Mouse (Mus musculus) lung, postnatal 0 days (tissue): ENCODE measurements at regions not wholly inside any gene's neighbourhood (a gene's known extent, or its start where the extent isn't known, plus 50 kb on each side); places are given as distances from the start of the nearest gene placed in this dataset.

Experiments
- ATAC-seq: fragments of 200-750 bp; cut with Nextera tagmentation; 2 replicates; pipeline ENCODE4 v1.8.0; 2017; ENCODE audit warnings: moderate library complexity
- DNase-seq: peaks from one replicate; pipeline ENCODE4 v3.0.0-alpha.2; 2016; ENCODE audit warnings: low spot score
- H3K27ac ChIP-seq: fragments of 300-500 bp; sonication (generic); 2 replicates; pipeline ENCODE4 v1.5.1; 2014; ENCODE audit warnings: antibody characterized with exemption, mild to moderate bottlenecking, low read length, mixed read lengths
- H3K27me3 ChIP-seq: fragments of 300-500 bp; sonication (generic); replicated peaks from 2 replicates; pipeline ENCODE4 v1.6.1; 2014; ENCODE audit warnings: low read length, mixed read lengths; ENCODE audit not compliant: insufficient read depth
- H3K36me3 ChIP-seq: fragments of 300-500 bp; sonication (generic); 2 replicates; pipeline ENCODE4 v1.6.1; 2014; ENCODE audit warnings: low read length, mixed read lengths; ENCODE audit not compliant: insufficient read depth
- H3K4me1 ChIP-seq: fragments of 300-500 bp; sonication (generic); 2 replicates; pipeline ENCODE4 v1.6.1; 2014; ENCODE audit warnings: antibody characterized with exemption, low read depth, low read length, mixed read lengths; ENCODE audit not compliant: insufficient read depth
- H3K4me2 ChIP-seq: fragments of 300-500 bp; sonication (generic); replicated peaks from 2 replicates; pipeline ENCODE4 v1.6.1; 2014; ENCODE audit warnings: low read depth, mild to moderate bottlenecking, low read length, moderate library complexity, mixed read lengths
- H3K4me3 ChIP-seq: fragments of 300-500 bp; sonication (generic); 2 replicates; pipeline ENCODE4 v1.5.1; 2014; ENCODE audit warnings: low read depth, low read length
- H3K9ac ChIP-seq: fragments of 300-500 bp; sonication (generic); replicated peaks from 2 replicates; pipeline ENCODE4 v1.6.1; 2014; ENCODE audit warnings: low read depth, mild to moderate bottlenecking
- H3K9me3 ChIP-seq: fragments of 300-500 bp; sonication (generic); 2 replicates; pipeline ENCODE4 v1.6.1; 2016; ENCODE audit warnings: low read length, mixed read lengths
- CTCF ChIP-seq: IDR thresholded peaks from 2 replicates; pipeline ENCODE4 v1.5.1; 2016; ENCODE audit warnings: antibody characterized with exemption, mild to moderate bottlenecking
- EP300 ChIP-seq: IDR thresholded peaks from 2 replicates; pipeline ENCODE4 v1.6.1; 2016; ENCODE audit warnings: antibody characterized with exemption, mild to moderate bottlenecking, control low read depth
- WGBS: fragments of 180-500 bp; shearing (Covaris S2); extraction: QIAGEN DNeasy Blood & Tissue Kit; methylation state at CpG from one replicate; pipeline ENCODE4 v1.1.7; 2014; 5-methylcytosine and 5-hydroxymethylcytosine counted together

- no peak overlapping the region for H3K27ac ChIP-seq
- H3K27me3 ChIP-seq = no peaks in the 10 kb centered on the region
- no peak overlapping the region for H3K4me3 ChIP-seq
- H3K9ac ChIP-seq = no peak overlapping the region
- no peaks in the 10 kb centered on the region for H3K9me3 ChIP-seq
- no peaks in the 10 kb centered on the region for H3K36me3 ChIP-seq
- ATAC-seq (no peak), DNase-seq (no peak)
- TF ChIP-seq EP300 (no peak), CTCF (no peak)
- H3K4me2 ChIP-seq = no peak overlapping the region
- H3K4me1 ChIP-seq = no peaks in the 10 kb centered on the region
- 75% methylated on average over 2 of the region's 2 CpGs for WGBS
These were observed 210.9 kb downstream of the Psat1 start for GRCm38 (mm10) chr19:15736200-15736599.

- no peak overlapping the region for H3K9ac ChIP-seq
- no peak for DNase-seq
- no peaks in the 10 kb centered on the region for H3K27me3 ChIP-seq
- no peaks in the 10 kb centered on the region for H3K4me1 ChIP-seq
- TF ChIP-seq EP300 = no peak
- TF ChIP-seq CTCF = no peak
- ATAC-seq = no peak
- H3K4me3 ChIP-seq = no peak overlapping the region
- no peak overlapping the region for H3K4me2 ChIP-seq
- H3K9me3 ChIP-seq = no peaks in the 10 kb centered on the region
- H3K36me3 ChIP-seq = no peaks in the 10 kb centered on the region
- no peak overlapping the region for H3K27ac ChIP-seq
- 72% methylated on average over 13 of the region's 13 CpGs for WGBS
These were observed 220.2 kb downstream of the Psat1 start for GRCm38 (mm10) chr19:15726785-15727406.

- H3K27ac ChIP-seq = no peak overlapping the region
- no peak overlapping the region for H3K4me3 ChIP-seq
- TF ChIP-seq CTCF (no peak), EP300 (no peak)
- no peak overlapping the region for H3K4me2 ChIP-seq
- ATAC-seq (no peak), DNase-seq (no peak)
- H3K4me1 ChIP-seq = no peaks in the 10 kb centered on the region
- 69% methylated on average over 3 of the region's 3 CpGs for WGBS
- no peaks in the 10 kb centered on the region for H3K9me3 ChIP-seq
- no peaks in the 10 kb centered on the region for H3K27me3 ChIP-seq
- no peaks in the 10 kb centered on the region for H3K36me3 ChIP-seq
- no peak overlapping the region for H3K9ac ChIP-seq
These were observed 254.6 kb downstream of the Psat1 start for GRCm38 (mm10) chr19:15692379-15693023.

- ATAC-seq = no peak
- DNase-seq = no peak
- no peaks in the 10 kb centered on the region for H3K9me3 ChIP-seq
- no peak overlapping the region for H3K27ac ChIP-seq
- H3K27me3 ChIP-seq = no peaks in the 10 kb centered on the region
- WGBS = 58% methylated on average over 6 of the region's 6 CpGs
- TF ChIP-seq EP300 = no peak
- no peak for TF ChIP-seq CTCF
- H3K9ac ChIP-seq = no peak overlapping the region
- H3K4me1 ChIP-seq = no peaks in the 10 kb centered on the region; the same call in 1 of the 2 replicates
- H3K36me3 ChIP-seq = no peaks in the 10 kb centered on the region
- no peak overlapping the region for H3K4me3 ChIP-seq
- no peak overlapping the region for H3K4me2 ChIP-seq
These were observed 277.1 kb downstream of the Psat1 start for GRCm38 (mm10) chr19:15669996-15670395.

- Histone ChIP-seq H3K9ac (no peak overlapping the region), H3K27ac (no peak overlapping the region), H3K36me3 (no peaks in the 10 kb centered on the region), H3K4me2 (no peak overlapping the region), H3K4me3 (no peak overlapping the region), H3K9me3 (no peaks in the 10 kb centered on the region), H3K27me3 (no peaks in the 10 kb centered on the region), H3K4me1 (no peaks in the 10 kb centered on the region; the same call in 1 of the 2 replicates)
- DNase-seq = no peak
- TF ChIP-seq EP300 (no peak), CTCF (no peak)
- ATAC-seq = no peak
- 78% methylated on average over 7 of the region's 7 CpGs for whole genome bisulfite sequencing
These were observed 277.6 kb downstream of the Psat1 start for GRCm38 (mm10) chr19:15669541-15669940.

- Histone ChIP-seq H3K4me1 (no peaks in the 10 kb centered on the region; the same call in 1 of the 2 replicates), H3K36me3 (no peaks in the 10 kb centered on the region), H3K9ac (no peak overlapping the region), H3K27ac (no peak overlapping the region), H3K4me3 (no peak overlapping the region), H3K9me3 (no peaks in the 10 kb centered on the region), H3K27me3 (no peaks in the 10 kb centered on the region), H3K4me2 (no peak overlapping the region)
- no peak for ATAC-seq
- DNase-seq = no peak
- TF ChIP-seq CTCF (no peak), EP300 (no peak)
These were observed 278.5 kb downstream of the Psat1 start for GRCm38 (mm10) chr19:15668624-15669016.
